Comparison of ENCODE assay signal across 30 mouse cellular contexts in the genomic region with DNA sequence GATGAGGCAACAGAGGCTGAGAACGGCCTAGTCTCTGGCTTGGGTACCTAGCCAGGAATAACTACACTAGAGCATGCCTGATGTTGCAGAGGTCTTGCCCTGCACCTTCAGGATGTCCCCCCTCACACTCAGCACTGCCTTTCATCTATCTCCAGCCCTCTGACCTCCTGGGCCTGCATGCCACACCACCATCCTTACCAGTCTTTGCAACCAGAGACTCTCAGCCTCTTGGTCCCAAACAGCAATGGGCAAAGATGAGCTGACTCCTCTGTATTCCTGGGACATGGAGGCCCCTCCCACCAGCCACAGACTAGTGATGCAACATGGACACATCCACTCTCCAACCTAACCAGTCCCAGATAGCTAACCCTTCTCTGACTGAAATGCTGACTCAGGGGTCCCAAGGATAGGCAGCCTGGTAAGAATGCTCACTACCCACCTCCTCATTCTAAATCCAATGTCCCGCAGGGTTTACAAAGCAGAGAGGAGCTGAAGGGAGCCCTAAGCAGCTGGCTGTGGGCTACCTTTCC. TPM values are rescaled to one million over a fixed set of nuclear protein-coding genes. Genes with fewer than 3 reads are reported as not detected.
DNase-seq lines count a peak whose midpoint lies in the region; ATAC-seq and TF ChIP-seq lines count a peak whose summit lies in the region.
"Had no signal": no experiment of that assay in that cellular context is flagged by ENCODE, and none has a peak within 500 bp of the region (broad histone marks: within the 10 kb centered on the region; RNA-seq: fewer than 3 reads in every experiment).

No protein-coding gene starts in this region.

- in situ Hi-C loops in ES-E14 (cut with MboI; ENCODE audit: low sequenced_read_pairs in 2 of 2, unreplicated experiment in 2 of 2), result no loop called here

- no peaks in the 10 kb centered on the region for H3K9me3 ChIP-seq in limb, embryonic 11.5 days (ENCODE audit: control insufficient read depth, low read length)
- H3K9me3 ChIP-seq in limb, embryonic 10.5 days (replicated peaks), result no peaks in the 10 kb centered on the region
- no peaks in the 10 kb centered on the region for H3K9me3 ChIP-seq in ES-E14 (ENCODE audit: control insufficient read depth, insufficient read depth, low read depth, low read length)
- no peaks in the 10 kb centered on the region for H3K9me3 ChIP-seq in kidney, embryonic 14.5 days (ENCODE audit: control insufficient read depth, low read length)
- H3K9me3 ChIP-seq: embryonic facial prominence, embryonic 12.5 days; hindbrain, embryonic 10.5 days; hindbrain, embryonic 15.5 days; limb, embryonic 15.5 days; liver, embryonic 15.5 days; neural tube, embryonic 12.5 days had no signal

- no peak for ATAC-seq in limb, embryonic 11.5 days (ENCODE audit: insufficient number of reproducible peaks, low FRiP score, low TSS enrichment, low read depth)
- ATAC-seq in kidney, embryonic 14.5 days (ENCODE audit: low FRiP score, low TSS enrichment), result no peak
- ATAC-seq: forebrain, embryonic 14.5 days; midbrain, embryonic 16.5 days had no signal

- 87% methylated on average over 2 of the region's 2 CpGs for WGBS in limb, embryonic 11.5 days
- WGBS in limb, embryonic 10.5 days, result 89% methylated on average over 2 of the region's 2 CpGs
- WGBS in macrophage (ENCODE audit: missing documents), result 81% methylated on average over 2 of the region's 2 CpGs
- 86% methylated on average over 2 of the region's 2 CpGs for WGBS in kidney, embryonic 14.5 days

- H3K27me3 ChIP-seq in limb, embryonic 11.5 days (ENCODE audit: control insufficient read depth, insufficient read depth, low read length), result no peaks in the 10 kb centered on the region
- no peaks in the 10 kb centered on the region for H3K27me3 ChIP-seq in limb, embryonic 10.5 days (ENCODE audit: low read depth, poor library complexity, severe bottlenecking)
- no peaks in the 10 kb centered on the region for H3K27me3 ChIP-seq in kidney, embryonic 14.5 days (ENCODE audit: control insufficient read depth, insufficient read depth, low read length)
- H3K27me3 ChIP-seq: embryonic facial prominence, embryonic 12.5 days; hindbrain, embryonic 15.5 days; limb, embryonic 15.5 days; liver, embryonic 15.5 days; neural tube, embryonic 12.5 days had no signal

- DNase-seq in limb, embryonic 11.5 days (ENCODE audit: low spot score), result no peak
- no peak for DNase-seq in limb, embryonic 10.5 days (ENCODE audit: low spot score)
- DNase-seq in 3T3-L1 (ENCODE audit: low read depth, low spot score) (peak; percentile 66), ES-E14 (ENCODE audit: low read depth, low spot score) (no peak)
- no peak for DNase-seq in cerebellum, adult 9-10 months
- DNase-seq: adrenal gland, adult 8-10 months; B cell, adult 2 months; cerebellum, adult 11 months; cerebellum, adult 9-11 months; embryo, embryonic 11 days; gastrocnemius, postnatal 36 days; heart, adult 2 months; heart, postnatal 14 days; kidney, adult 18-20 months; kidney, postnatal 36 days; lung, postnatal 36 days; right cerebral cortex, adult 18-20 months; thymus, adult 2 months; thymus, postnatal 4 days had no signal

- 0 out of 2 replicates have a peak overlapping the region, but pooled peaks have one; percentile 10 for H3K4me2 ChIP-seq in limb, embryonic 11.5 days (ENCODE audit: low read depth, severe bottlenecking)
- H3K4me2 ChIP-seq in kidney, embryonic 14.5 days (replicated peaks; ENCODE audit: low read depth, low read length), result no peak overlapping the region
- H3K4me2 ChIP-seq: embryonic facial prominence, embryonic 12.5 days; hindbrain, embryonic 15.5 days; limb, embryonic 15.5 days; liver, embryonic 15.5 days; neural tube, embryonic 12.5 days had no signal

- no peaks in the 10 kb centered on the region for H3K4me1 ChIP-seq in limb, embryonic 11.5 days (ENCODE audit: control insufficient read depth, insufficient read depth, low read length)
- 0 out of 2 replicates have a peak, but pooled peaks cover 5% of the 10 kb centered on the region for H3K4me1 ChIP-seq in limb, embryonic 10.5 days
- no peaks in the 10 kb centered on the region for H3K4me1 ChIP-seq in ES-E14 (ENCODE audit: control insufficient read depth in 2 of 2, insufficient read depth in 2 of 2, low read length in 2 of 2, poor library complexity in 1 of 2)
- 0 out of 2 replicates have a peak, but pooled peaks cover 2% of the 10 kb centered on the region for H3K4me1 ChIP-seq in kidney, embryonic 14.5 days (ENCODE audit: control insufficient read depth, insufficient read depth, low read length)
- H3K4me1 ChIP-seq: embryonic facial prominence, embryonic 12.5 days; hindbrain, embryonic 15.5 days; neural tube, embryonic 12.5 days had no signal

- no peak overlapping the region for H3K9ac ChIP-seq in limb, embryonic 11.5 days (ENCODE audit: low read length)
- no peak overlapping the region for H3K9ac ChIP-seq in ES-E14 (ENCODE audit: insufficient read depth, low read depth, low read length, poor library complexity, severe bottlenecking)
- no peak overlapping the region for H3K9ac ChIP-seq in kidney, embryonic 14.5 days (ENCODE audit: low read depth, low read length)
- H3K9ac ChIP-seq: embryonic facial prominence, embryonic 12.5 days; hindbrain, embryonic 15.5 days; limb, embryonic 15.5 days; liver, embryonic 15.5 days; neural tube, embryonic 12.5 days had no signal

- H3K36me3 ChIP-seq in limb, embryonic 11.5 days (ENCODE audit: control insufficient read depth, insufficient read depth, low read length), result no peaks in the 10 kb centered on the region
- H3K36me3 ChIP-seq in limb, embryonic 10.5 days, result 0 out of 2 replicates have a peak, but pooled peaks cover 5% of the 10 kb centered on the region
- H3K36me3 ChIP-seq in ES-E14 (ENCODE audit: control insufficient read depth, insufficient read depth, low read length, poor library complexity, severe bottlenecking) (no peaks in the 10 kb centered on the region), macrophage (ENCODE audit: inconsistent target) (peaks cover 14% of the 10 kb centered on the region; the same call in 1 of the 2 replicates)
- no peaks in the 10 kb centered on the region for H3K36me3 ChIP-seq in kidney, embryonic 14.5 days (ENCODE audit: control insufficient read depth, insufficient read depth, low read length)
- H3K36me3 ChIP-seq: embryonic facial prominence, embryonic 12.5 days; hindbrain, embryonic 10.5 days; hindbrain, embryonic 15.5 days; liver, embryonic 15.5 days; neural tube, embryonic 12.5 days had no signal

- H3K27ac ChIP-seq in limb, embryonic 11.5 days (replicated peaks; ENCODE audit: low read depth, low read length), result no peak overlapping the region
- H3K27ac ChIP-seq in limb, embryonic 10.5 days, result no peak overlapping the region
- H3K27ac ChIP-seq in ES-E14 (ENCODE audit: insufficient read depth, low read depth, low read length, poor library complexity, severe bottlenecking), result no peak overlapping the region
- peak overlapping the region; percentile 97 for H3K27ac ChIP-seq in macrophage
- no peak overlapping the region for H3K27ac ChIP-seq in kidney, embryonic 14.5 days (ENCODE audit: low read depth, low read length)
- H3K27ac ChIP-seq: embryonic facial prominence, embryonic 12.5 days; heart, adult 2 months; hindbrain, embryonic 10.5 days; hindbrain, embryonic 15.5 days; layer of hippocampus, adult 2 months; limb, embryonic 15.5 days; liver, embryonic 15.5 days; neural tube, embryonic 12.5 days had no signal

- no peak overlapping the region for H3K4me3 ChIP-seq in limb, embryonic 11.5 days (ENCODE audit: low read depth, low read length)
- H3K4me3 ChIP-seq in limb, embryonic 10.5 days, result no peak overlapping the region
- H3K4me3 ChIP-seq in ES-E14 (ENCODE audit: insufficient read depth in 1 of 2, low read depth in 1 of 2, low read length in 2 of 2, poor library complexity in 1 of 2, severe bottlenecking in 1 of 2) (no peak overlapping the region), macrophage (ENCODE audit: inconsistent target) (no peak overlapping the region)
- no peak overlapping the region for H3K4me3 ChIP-seq in kidney, embryonic 14.5 days (ENCODE audit: low read length)
- H3K4me3 ChIP-seq: embryonic facial prominence, embryonic 12.5 days; heart, adult 2 months; hindbrain, embryonic 10.5 days; hindbrain, embryonic 15.5 days; layer of hippocampus, adult 2 months; limb, embryonic 15.5 days; liver, embryonic 15.5 days; neural tube, embryonic 12.5 days had no signal

- H3K79me2 ChIP-seq in macrophage (ENCODE audit: inconsistent target), result peaks cover 95% of the 10 kb centered on the region

TF ChIP-seq in ES-E14, 5 proteins besides CTCF, POLR2A, EP300 and RAD21:
- TF ChIP-seq MAFK (IDR thresholded peaks at IDR 0.05; ENCODE audit: insufficient read depth, low read depth, low read length), result 0 out of 2 replicates have a peak, but pooled peaks have one; percentile 54
- TF ChIP-seq HCFC1 (IDR thresholded peaks at IDR 0.05; ENCODE audit: borderline replicate concordance, insufficient read depth, low read length), result no peak
- no peak for TF ChIP-seq ZC3H11A (IDR thresholded peaks at IDR 0.05; ENCODE audit: borderline replicate concordance, low read depth, low read length)
- TF ChIP-seq ZNF384 (IDR thresholded peaks at IDR 0.05; ENCODE audit: low read depth, low read length), result no peak
- no peak for TF ChIP-seq CHD2 (IDR thresholded peaks at IDR 0.05; ENCODE audit: low read depth, low read length)

RNA-seq across cellular contexts. Expression of a gene that starts 7.2 kb away (rescaled TPM):
- polyA plus RNA-seq in limb, embryonic 11.5 days (2014; fragmentation: Nextera tagmentation; extraction: Ambion mirVana), result 35.7 and 36.8 TPM in 2 replicates
- polyA plus RNA-seq in limb, embryonic 10.5 days (2016; fragmentation: Nextera tagmentation; extraction: Ambion mirVana), result 26.0 and 36.8 TPM in 2 replicates
- 43.8 and 60.3 TPM in 2 replicates for total RNA-seq in ES-E14 (2012; rRNA removed)
- 1,000 to 10,000 TPM in 23 of 26 experiments, 100 to 1,000 TPM in 3; 920 to 2,399 (median 1,316) TPM for total RNA-seq in macrophage (2018; cell fraction: chromatin; rRNA removed)
- 100 to 1,000 TPM; 168 to 279 (median 213) TPM for total RNA-seq in macrophage (2018; cell fraction: cytosol; rRNA removed)
- total RNA-seq in macrophage (2018; cell fraction: nucleus; rRNA removed), result 1,000 to 10,000 TPM in 7 of 26 experiments, 100 to 1,000 TPM in 19; 420 to 1,209 (median 753) TPM
- 108 to 303 TPM (median 176 TPM) in 3 replicates for polyA plus RNA-seq in macrophage (2018)
- 33.4 and 37.0 TPM in 2 replicates for polyA plus RNA-seq in kidney, embryonic 14.5 days (2014; fragmentation: Nextera tagmentation; extraction: Ambion mirVana)

RNA-seq across cellular contexts. Expression of a gene that starts 35.3 kb away (rescaled TPM):
- 17.5 and 19.0 TPM in 2 replicates for polyA plus RNA-seq in limb, embryonic 11.5 days (2014; fragmentation: Nextera tagmentation; extraction: Ambion mirVana)
- 16.6 and 19.3 TPM in 2 replicates for polyA plus RNA-seq in limb, embryonic 10.5 days (2016; fragmentation: Nextera tagmentation; extraction: Ambion mirVana)
- 15.7 and 22.4 TPM in 2 replicates for total RNA-seq in ES-E14 (2012; rRNA removed)
- 10 to 100 TPM; 15.0 to 88.5 (median 53.0) TPM for total RNA-seq in macrophage (2018; cell fraction: chromatin; rRNA removed)
- total RNA-seq in macrophage (2018; cell fraction: cytosol; rRNA removed), result 10 to 100 TPM; 10.8 to 21.9 (median 16.2) TPM
- total RNA-seq in macrophage (2018; cell fraction: nucleus; rRNA removed), result 10 to 100 TPM; 13.2 to 52.7 (median 28.8) TPM
- 11.3 to 19.5 TPM (median 16.6 TPM) in 3 replicates for polyA plus RNA-seq in macrophage (2018)
- 11.6 and 19.4 TPM in 2 replicates for polyA plus RNA-seq in kidney, embryonic 14.5 days (2014; fragmentation: Nextera tagmentation; extraction: Ambion mirVana)
